Mouse (Mus musculus): Measurements from ENCODE around the gene Adnp.

DNA sequence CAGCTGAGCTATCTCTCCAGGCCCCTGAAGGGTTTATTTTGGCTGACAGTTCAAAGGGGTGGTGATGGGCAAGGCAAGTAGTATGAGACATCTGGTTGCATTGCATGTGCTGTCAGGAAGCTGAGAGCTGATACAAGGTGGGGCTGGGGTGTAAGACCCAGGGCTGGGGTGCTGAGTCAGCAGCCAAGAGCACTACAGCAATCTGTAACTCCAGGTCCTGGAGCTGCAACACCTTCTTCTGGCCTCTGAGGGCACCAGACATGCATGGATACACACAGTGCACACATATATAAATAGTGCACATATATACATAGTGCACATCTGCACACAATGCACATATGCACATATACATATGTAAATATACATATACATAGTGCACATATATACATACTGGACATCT, 35.9 kb upstream of the Adnp start:
- TF ChIP-seq CTCF (IDR thresholded peaks at IDR 0.05; ENCODE audit: control insufficient read depth, insufficient read depth, low read length) (no peak), POLR2A (IDR thresholded peaks at IDR 0.05; ENCODE audit: borderline replicate concordance, control insufficient read depth, low read depth, low read length) (no peak)
